Mouse (Mus musculus) heart, adult 8-10 months (tissue): Measurements from ENCODE around the gene Gm11444. TPM values are rescaled to one million over a fixed set of nuclear protein-coding genes. Genes with fewer than 3 reads are reported as not detected.
A peak's percentile ranks its signal among the peaks of the same experiment; 100 is the strongest.

Experiments used
- DNase-seq: peaks from one replicate; pipeline ENCODE4 v3.0.0; 2022; ENCODE audit warnings: low spot score
- total RNA-seq, 4 experiments: library from RNA; stranded (reverse); gene quantifications; 2 replicates each; pipeline ENCODE4 v1.2.4; 2022

Gene Gm11444
- total RNA-seq, 4 experiments from 2014 or later, result not detected

DNA sequence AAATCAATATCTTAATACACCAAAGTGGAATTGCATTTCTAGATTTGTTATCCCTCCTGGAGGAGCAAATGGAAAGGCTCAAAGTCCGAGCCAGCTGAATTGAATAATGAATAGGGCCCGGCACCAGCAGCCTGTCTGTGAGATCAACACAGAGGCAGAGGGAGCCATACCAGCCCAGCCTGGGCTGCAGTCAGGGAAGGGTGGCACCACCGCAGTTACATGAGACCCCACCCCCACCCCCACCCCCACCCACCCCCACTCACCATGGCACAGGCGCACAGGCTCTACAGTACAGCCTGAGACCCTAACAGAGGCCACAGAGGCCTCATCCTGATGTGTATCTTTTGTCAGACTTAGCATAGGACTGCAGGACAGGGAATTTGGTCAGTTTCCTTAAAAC lies 35.5 kb downstream of the Gm11444 start:
- DNase-seq, result no peak

DNA sequence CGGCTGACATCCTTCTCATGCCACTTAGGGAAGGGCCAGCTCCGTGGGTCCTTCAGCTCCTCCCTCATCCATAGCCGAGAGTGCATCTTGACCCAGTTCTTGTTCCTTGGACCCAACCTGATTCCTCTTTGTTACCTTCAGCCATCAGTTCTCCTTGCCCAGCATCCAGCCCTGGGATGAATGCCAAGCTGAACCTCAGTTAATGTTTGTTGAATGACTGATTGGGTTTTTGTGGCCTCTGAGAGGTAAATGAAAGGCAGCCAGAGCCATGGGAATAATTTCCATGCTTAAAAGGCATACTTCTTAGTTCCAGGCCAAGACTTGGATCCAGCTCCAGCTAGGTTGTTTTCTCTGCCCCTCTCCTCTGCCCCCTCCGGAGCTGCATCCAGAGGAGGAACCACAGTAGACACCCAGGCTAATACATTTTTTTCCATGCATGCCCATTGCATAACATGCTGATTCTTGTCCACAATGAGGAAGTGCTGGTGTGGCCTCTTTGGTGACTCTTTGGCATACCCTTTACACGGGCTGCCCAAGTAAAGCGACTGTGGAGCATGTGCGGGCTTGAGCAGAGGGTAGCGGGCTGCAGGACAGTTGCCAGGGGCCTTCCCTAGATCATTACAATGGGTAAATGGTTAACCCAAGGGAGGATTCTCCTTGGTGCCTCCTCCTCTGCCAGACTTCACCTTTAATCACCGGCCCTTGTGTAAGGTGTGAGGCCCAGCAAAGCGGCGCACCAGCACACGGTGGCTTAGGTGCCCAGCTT lies 37.7 kb downstream of the Gm11444 start:
- DNase-seq, result no peak

DNA sequence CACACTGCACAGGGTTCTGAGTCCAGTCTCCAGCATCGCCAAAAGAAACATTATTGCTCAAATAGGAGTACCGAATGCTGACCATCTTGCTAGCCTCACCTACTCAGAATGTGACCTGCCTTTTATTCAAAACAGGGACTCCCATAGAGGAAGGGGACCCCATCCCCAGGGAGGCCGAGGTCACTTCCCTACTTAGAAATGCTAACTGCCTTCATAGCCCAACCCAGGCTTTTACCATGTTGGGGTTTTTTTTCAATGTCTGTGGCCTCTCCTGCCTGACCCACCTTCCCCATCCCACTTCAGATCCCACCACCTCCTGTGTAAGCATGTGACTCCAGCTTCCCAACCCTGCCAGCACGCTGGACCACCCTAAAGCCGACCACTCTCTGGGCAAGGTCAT lies 38.5 kb downstream of the Gm11444 start:
- no peak for DNase-seq

DNA sequence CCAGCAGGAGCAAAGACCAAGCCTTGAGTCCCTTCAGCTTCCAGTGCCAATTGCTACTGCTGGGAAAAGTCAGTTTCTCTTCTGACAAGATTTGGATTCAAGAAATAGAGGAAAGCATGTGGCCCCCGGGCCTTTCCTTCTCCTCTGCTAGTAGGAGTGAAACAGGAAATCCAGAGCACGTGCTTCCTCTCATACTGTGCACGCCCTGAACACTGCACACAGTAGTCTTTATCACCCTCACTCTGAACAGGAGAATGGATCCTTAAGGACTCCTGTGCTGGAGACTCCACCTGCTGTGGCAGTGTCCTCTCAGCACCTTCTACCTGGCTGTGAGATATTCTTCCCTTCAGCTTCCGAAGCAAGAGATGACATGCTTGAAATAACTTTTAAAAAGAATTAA lies 38.9 kb downstream of the Gm11444 start:
- no peak for DNase-seq

DNA sequence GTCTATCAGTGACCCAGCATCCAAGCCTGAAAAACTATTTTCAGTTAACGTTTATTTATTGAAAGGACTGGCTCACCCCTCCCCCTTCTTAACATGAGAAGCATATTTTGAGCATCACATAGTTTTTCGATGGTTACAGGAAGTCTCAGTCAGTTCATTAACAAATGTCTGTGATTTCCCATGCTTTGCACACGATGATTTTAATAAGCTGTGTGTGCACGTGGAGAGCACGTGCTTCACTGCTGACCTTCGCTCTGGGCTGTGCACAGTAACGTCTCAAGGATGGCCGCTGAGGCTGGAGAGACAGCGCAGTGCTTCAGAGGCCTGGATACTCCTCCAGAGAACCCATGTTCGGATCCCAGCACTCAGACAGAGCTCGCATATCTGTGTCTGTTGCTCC lies 42.8 kb downstream of the Gm11444 start:
- no peak for DNase-seq

DNA sequence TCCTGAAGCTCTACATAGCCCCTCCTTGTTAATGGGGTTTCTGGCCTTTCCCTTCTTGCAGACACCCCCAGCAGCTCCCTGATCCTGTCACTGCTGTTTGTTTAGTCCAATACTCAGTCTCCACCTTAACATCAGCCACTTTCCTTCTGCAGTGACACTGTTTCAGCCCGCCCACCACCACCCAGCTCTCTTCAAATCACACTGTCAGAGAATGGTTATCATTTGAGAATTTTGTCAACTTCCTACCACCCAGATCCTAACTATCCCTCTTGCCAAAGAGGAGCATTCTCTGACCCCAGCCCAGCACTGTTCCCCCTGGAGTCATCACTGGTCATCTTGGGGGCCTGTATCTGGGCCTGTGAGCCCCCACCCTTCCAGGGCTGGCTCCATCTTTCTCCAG lies 44.4 kb downstream of the Gm11444 start:
- no peak for DNase-seq

DNA sequence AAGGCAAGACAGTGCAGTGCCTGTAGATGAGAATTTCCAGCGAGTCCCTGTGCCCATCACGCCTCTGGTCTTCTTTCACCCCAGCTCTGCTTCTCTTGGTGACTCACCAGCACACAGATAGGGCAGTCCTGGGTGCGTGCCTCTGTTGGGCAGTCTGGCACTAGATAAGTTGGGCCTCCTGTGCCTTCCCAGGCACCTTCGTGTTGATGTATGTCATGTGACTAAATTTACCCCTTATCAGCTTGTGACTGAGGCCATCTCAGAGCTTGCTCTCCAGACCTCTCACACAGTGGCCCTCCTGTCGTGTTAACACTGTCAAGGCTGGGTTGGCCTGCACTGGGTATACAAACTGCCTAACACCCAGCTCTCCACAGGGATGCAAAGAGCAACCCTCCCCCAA lies 46.1 kb downstream of the Gm11444 start:
- DNase-seq, result peak; percentile 28

DNA sequence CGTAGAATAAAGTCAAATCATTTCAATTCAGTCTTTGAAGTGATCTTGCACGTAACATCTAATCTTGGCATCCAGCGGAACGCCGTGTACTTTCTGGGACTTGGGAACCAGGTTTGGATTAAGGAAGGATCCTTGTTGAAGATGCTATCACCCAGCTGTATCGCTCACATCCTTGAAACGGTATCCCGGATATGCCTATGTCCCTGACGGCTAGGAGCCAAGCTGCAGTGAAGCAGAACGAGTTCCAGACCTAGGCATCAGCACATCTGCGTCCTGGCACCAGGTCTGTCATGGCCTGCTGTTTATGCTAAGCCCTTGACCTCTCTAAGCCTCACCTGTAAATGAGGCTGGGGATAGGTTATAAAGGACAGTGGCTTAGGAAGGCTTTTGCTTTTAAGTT lies 49.8 kb downstream of the Gm11444 start:
- no peak for DNase-seq

DNA sequence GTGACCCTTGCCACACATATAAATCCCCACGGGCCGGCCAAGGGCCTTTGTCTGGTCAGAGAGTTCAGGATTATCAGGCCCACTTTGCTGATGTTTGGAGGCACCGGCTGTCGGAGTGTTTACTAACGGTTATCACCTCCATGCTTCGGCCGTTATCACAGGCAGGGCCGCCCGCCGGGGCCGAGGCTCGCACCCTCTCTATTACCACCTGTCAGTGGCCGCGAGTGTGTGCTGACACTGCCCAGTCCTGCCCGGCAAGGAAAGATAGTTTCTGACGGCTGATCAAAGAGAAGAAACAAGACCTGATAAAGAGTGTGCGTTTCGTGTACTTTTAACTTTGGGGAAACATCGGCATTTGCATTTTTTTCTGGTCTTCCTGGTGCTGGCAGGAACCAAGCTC lies 50.3 kb downstream of the Gm11444 start:
- DNase-seq, result no peak

DNA sequence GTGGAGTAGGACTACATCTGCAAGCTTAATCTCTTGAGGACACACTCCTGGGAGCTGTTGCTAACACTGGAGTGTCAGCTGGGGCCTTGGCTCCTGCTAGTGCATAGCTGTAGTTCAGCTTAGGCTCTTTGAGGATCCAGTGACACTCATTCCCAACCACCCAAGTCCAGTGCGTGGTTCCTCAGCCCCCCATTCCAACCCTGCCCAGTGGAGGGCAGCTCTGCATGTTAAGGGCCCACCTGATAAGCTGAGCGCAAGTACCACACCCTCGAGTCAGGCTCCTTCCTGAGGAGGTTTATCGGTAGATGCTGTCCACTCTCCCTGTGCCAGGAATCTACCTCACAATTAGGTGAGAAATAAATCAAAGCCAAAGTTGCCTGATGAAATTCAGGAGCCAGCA lies 50.7 kb downstream of the Gm11444 start:
- no peak for DNase-seq

Other genes with a start within 250 kb of the Gm11444 start
- 1 to 10 TPM; 4.1 to 6.6 (median 4.7) TPM for gene Tbx2, start 17.8 kb downstream of the Gm11444 start, total RNA-seq
- gene Tbx4, start 36.1 kb upstream of the Gm11444 start, total RNA-seq, result not detected